Mouse (Mus musculus) MEL (cell line): Measurements from ENCODE around the gene Hmx2. TPM values are rescaled to one million over a fixed set of nuclear protein-coding genes. Genes with fewer than 3 reads are reported as not detected.

Source experiments
- DNase-seq: peaks from one replicate; pipeline ENCODE4 v3.0.0; 2011; ENCODE audit warnings: low read depth, low spot score
- H3K27ac ChIP-seq: 2 replicates; pipeline ENCODE4 v1.5.1; 2012; ENCODE audit warnings: low read depth, mild to moderate bottlenecking, control low read depth, low read length, moderate library complexity; ENCODE audit not compliant: control insufficient read depth
- H3K27me3 ChIP-seq, 2 experiments: fragments of 150-350 bp in 1 of 2; sonication (generic) in 1 of 2; 2 replicates each; pipeline ENCODE4 v1.6.1; 2012; ENCODE audit warnings: low read length in 2 of 2, mild to moderate bottlenecking in 2 of 2, improper control_type of control experiment in 1 of 2, moderate library complexity in 1 of 2; ENCODE audit not compliant: insufficient read depth in 2 of 2, control insufficient read depth in 1 of 2
- H3K36me3 ChIP-seq, 2 experiments: 2 replicates each; pipeline ENCODE4 v1.6.1; 2012 to 2014; ENCODE audit warnings: low read length in 2 of 2, improper control_type of control experiment in 1 of 2, inconsistent platforms in 1 of 2, mild to moderate bottlenecking in 1 of 2; ENCODE audit not compliant: insufficient read depth in 2 of 2, control insufficient read depth in 1 of 2
- H3K4me1 ChIP-seq, 2 experiments: fragments of 150-350 bp in 1 of 2; sonication (generic) in 1 of 2; 2 replicates each; pipeline ENCODE4 v1.6.1; 2012; ENCODE audit warnings: low read length in 2 of 2, improper control_type of control experiment in 1 of 2, mild to moderate bottlenecking in 1 of 2; ENCODE audit not compliant: insufficient read depth in 2 of 2, control insufficient read depth in 1 of 2
- H3K4me3 ChIP-seq, 2 experiments: fragments of 150-350 bp in 1 of 2; sonication (generic) in 1 of 2; 2 replicates each; pipeline ENCODE4 v1.5.1; 2012; ENCODE audit warnings: low read depth in 2 of 2, low read length in 2 of 2, mild to moderate bottlenecking in 2 of 2, moderate library complexity in 2 of 2, control low read depth in 1 of 2, improper control_type of control experiment in 1 of 2; ENCODE audit not compliant: control insufficient read depth in 1 of 2, insufficient read depth in 1 of 2
- H3K79me2 ChIP-seq: 2 replicates; pipeline ENCODE4 v1.6.1; 2012; ENCODE audit warnings: mild to moderate bottlenecking, low read length, moderate library complexity; ENCODE audit not compliant: control insufficient read depth, poor library complexity, insufficient read depth
- H3K9ac ChIP-seq: 2 replicates; pipeline ENCODE4 v1.6.1; 2012; ENCODE audit warnings: low read depth, mild to moderate bottlenecking, control low read depth, low read length, moderate library complexity; ENCODE audit not compliant: control insufficient read depth, poor library complexity, severe bottlenecking
- H3K9me3 ChIP-seq: fragments of 150-350 bp; sonication (generic); replicated peaks from 2 replicates; pipeline ENCODE4 v1.6.1; 2012; ENCODE audit warnings: mild to moderate bottlenecking, low read length, improper control_type of control experiment, moderate library complexity; ENCODE audit not compliant: insufficient read depth
- BHLHE40 ChIP-seq: IDR thresholded peaks from 2 replicates; pipeline ENCODE4 v1.6.1; 2012; ENCODE audit warnings: low read depth, mild to moderate bottlenecking, inconsistent platforms, low read length, improper control_type of control experiment, borderline replicate concordance
- CHD1 ChIP-seq: IDR thresholded peaks from 2 replicates; pipeline ENCODE4 v1.6.1; 2012; ENCODE audit warnings: low read depth, mild to moderate bottlenecking, inconsistent platforms, low read length, improper control_type of control experiment
- CHD2 ChIP-seq: IDR thresholded peaks from 2 replicates; pipeline ENCODE4 v1.6.1; 2011; ENCODE audit warnings: low read length, improper control_type of control experiment
- CTCF ChIP-seq, 3 experiments: IDR thresholded peaks in 2 of 3; conservative IDR thresholded peaks in 1 of 3; 2 replicates each; pipeline ENCODE4 v1.5.1; 2011 to 2012; ENCODE audit warnings: low read length in 3 of 3, low read depth in 2 of 3, mild to moderate bottlenecking in 2 of 3, improper control_type of control experiment in 1 of 3, inconsistent platforms in 1 of 3, mixed read lengths in 1 of 3, moderate library complexity in 1 of 3; ENCODE audit not compliant: control insufficient read depth in 1 of 3, insufficient read depth in 1 of 3, poor library complexity in 1 of 3, severe bottlenecking in 1 of 3
- ELF1 ChIP-seq: IDR thresholded peaks from 2 replicates; pipeline ENCODE4 v1.6.1; 2014; ENCODE audit warnings: low read depth, mild to moderate bottlenecking, inconsistent platforms, low read length, improper control_type of control experiment, moderate library complexity
- GABPA ChIP-seq: IDR thresholded peaks from 2 replicates; pipeline ENCODE4 v1.6.1; 2012; ENCODE audit warnings: low read depth, mild to moderate bottlenecking, inconsistent platforms, low read length, improper control_type of control experiment, moderate library complexity
- GATA1 ChIP-seq: IDR thresholded peaks from 2 replicates; pipeline ENCODE4 v1.6.1; 2011; ENCODE audit warnings: low read depth, low read length, improper control_type of control experiment
- HCFC1 ChIP-seq: IDR thresholded peaks from 2 replicates; pipeline ENCODE4 v1.6.1; 2012; ENCODE audit warnings: low read depth, mild to moderate bottlenecking, inconsistent platforms, low read length, improper control_type of control experiment, moderate library complexity
- JUND ChIP-seq: IDR thresholded peaks from 2 replicates; pipeline ENCODE4 v1.6.1; 2011; ENCODE audit warnings: low read depth, mild to moderate bottlenecking, improper control_type of control experiment, low read length
- KAT2A ChIP-seq: conservative IDR thresholded peaks from 2 replicates; pipeline ENCODE4 v1.6.1; 2012; ENCODE audit warnings: low read depth, low read length, improper control_type of control experiment, inconsistent platforms
- MAFK ChIP-seq: IDR thresholded peaks from 2 replicates; pipeline ENCODE4 v1.6.1; 2011; ENCODE audit warnings: low read depth, mild to moderate bottlenecking, low read length, improper control_type of control experiment, borderline replicate concordance
- MAX ChIP-seq: IDR thresholded peaks from 2 replicates; pipeline ENCODE4 v1.6.1; 2011; ENCODE audit warnings: low read length, improper control_type of control experiment
- MYB ChIP-seq: IDR thresholded peaks from 2 replicates; pipeline ENCODE4 v1.6.1; 2011; ENCODE audit warnings: mild to moderate bottlenecking, low read depth, low read length, improper control_type of control experiment
- NELFE ChIP-seq: IDR thresholded peaks from 2 replicates; pipeline ENCODE4 v1.6.1; 2011; ENCODE audit warnings: low read depth, low read length, improper control_type of control experiment
- NRF1 ChIP-seq: IDR thresholded peaks from 2 replicates; pipeline ENCODE4 v1.6.1; 2014; ENCODE audit warnings: low read depth, mild to moderate bottlenecking, inconsistent platforms, low read length, improper control_type of control experiment, moderate library complexity; ENCODE audit not compliant: poor library complexity, insufficient read depth, severe bottlenecking
- POLR2A ChIP-seq, 2 experiments: IDR thresholded peaks; 2 replicates each; pipeline ENCODE4 v1.6.1; 2011 to 2012; ENCODE audit warnings: low read length in 2 of 2, mild to moderate bottlenecking in 2 of 2, control low read depth in 1 of 2, improper control_type of control experiment in 1 of 2, low read depth in 1 of 2, moderate library complexity in 1 of 2; ENCODE audit not compliant: control insufficient read depth in 1 of 2, insufficient read depth in 1 of 2, poor library complexity in 1 of 2
- POLR2AphosphoS2 ChIP-seq: IDR thresholded peaks from 2 replicates; pipeline ENCODE4 v1.6.1; 2011; ENCODE audit warnings: low read length, improper control_type of control experiment
- POLR2AphosphoS5 ChIP-seq: IDR thresholded peaks from 2 replicates; pipeline ENCODE4 v1.6.1; 2012; ENCODE audit warnings: low read depth, borderline replicate concordance, mild to moderate bottlenecking, inconsistent platforms, low read length, moderate library complexity, mixed read lengths
- RCOR1 ChIP-seq: IDR thresholded peaks from 2 replicates; pipeline ENCODE4 v1.6.1; 2012; ENCODE audit warnings: low read depth, mild to moderate bottlenecking, inconsistent platforms, low read length, improper control_type of control experiment
- SIN3A ChIP-seq: IDR thresholded peaks from 2 replicates; pipeline ENCODE4 v1.6.1; 2012; ENCODE audit warnings: low read length, improper control_type of control experiment, inconsistent platforms
- SMC3 ChIP-seq: IDR thresholded peaks from 2 replicates; pipeline ENCODE4 v1.6.1; 2011; ENCODE audit warnings: low read depth, low read length, improper control_type of control experiment
- TAL1 ChIP-seq: IDR thresholded peaks from 2 replicates; pipeline ENCODE4 v1.6.1; 2012; ENCODE audit warnings: mild to moderate bottlenecking, inconsistent platforms, low read length, moderate library complexity, mixed read lengths
- TBP ChIP-seq: IDR thresholded peaks from 2 replicates; pipeline ENCODE4 v1.8.0; 2011; ENCODE audit warnings: low read depth, low read length, improper control_type of control experiment
- TCF12 ChIP-seq: IDR thresholded peaks from 2 replicates; pipeline ENCODE4 v1.6.1; 2014; ENCODE audit warnings: low read depth, mild to moderate bottlenecking, inconsistent platforms, low read length, improper control_type of control experiment, moderate library complexity
- UBTF ChIP-seq: IDR thresholded peaks from 2 replicates; pipeline ENCODE4 v1.6.1; 2012; ENCODE audit warnings: low read depth, mild to moderate bottlenecking, inconsistent platforms, low read length, improper control_type of control experiment, moderate library complexity, borderline replicate concordance; ENCODE audit not compliant: insufficient read depth
- USF1 ChIP-seq: IDR thresholded peaks from 2 replicates; pipeline ENCODE4 v1.6.1; 2014; ENCODE audit warnings: low read depth, mild to moderate bottlenecking, inconsistent platforms, low read length, improper control_type of control experiment, moderate library complexity
- USF2 ChIP-seq, 2 experiments: IDR thresholded peaks; 2 replicates each; pipeline ENCODE4 v1.6.1; 2011 to 2012; ENCODE audit warnings: improper control_type of control experiment in 2 of 2, low read length in 2 of 2, borderline replicate concordance in 1 of 2, inconsistent platforms in 1 of 2, low read depth in 1 of 2, mild to moderate bottlenecking in 1 of 2; ENCODE audit not compliant: insufficient read depth in 1 of 2
- ZC3H11A ChIP-seq: IDR thresholded peaks from 2 replicates; pipeline ENCODE4 v1.6.1; 2012; ENCODE audit warnings: low read depth, mild to moderate bottlenecking, inconsistent platforms, low read length, improper control_type of control experiment
- ZKSCAN1 ChIP-seq: IDR thresholded peaks from 2 replicates; pipeline ENCODE4 v1.6.1; 2012; ENCODE audit warnings: low read depth, mild to moderate bottlenecking, inconsistent platforms, low read length, improper control_type of control experiment, moderate library complexity
- polyA plus RNA-seq, 2 experiments: library from polyadenylated mRNA; stranded (reverse) in 1 of 2; unstranded in 1 of 2; fragments of >175 nt in 1 of 2; fragments of >200 nt in 1 of 2; gene quantifications; 2 replicates each; pipeline versions ENCODE4 v1.2.1 to v1.2.4; 2012; ENCODE audit warnings: low replicate concordance in 2 of 2, low read depth in 1 of 2; ENCODE audit not compliant: insufficient read length in 2 of 2, insufficient read depth in 1 of 2, missing spikeins in 1 of 2
- total RNA-seq: library from RNA; depleted of rRNA; stranded (reverse); fragments of 300-350 nt; gene quantifications from 2 replicates; pipeline ENCODE4 v1.2.3, GENCODE M21; 2012; rRNA removed

The Hmx2 gene
- total RNA-seq (1.9 and 2.9 TPM in 2 replicates), polyA plus RNA-seq (1 to 10 TPM in 1 of 2 experiments, not detected in 1; 6.4 TPM)

DNA sequence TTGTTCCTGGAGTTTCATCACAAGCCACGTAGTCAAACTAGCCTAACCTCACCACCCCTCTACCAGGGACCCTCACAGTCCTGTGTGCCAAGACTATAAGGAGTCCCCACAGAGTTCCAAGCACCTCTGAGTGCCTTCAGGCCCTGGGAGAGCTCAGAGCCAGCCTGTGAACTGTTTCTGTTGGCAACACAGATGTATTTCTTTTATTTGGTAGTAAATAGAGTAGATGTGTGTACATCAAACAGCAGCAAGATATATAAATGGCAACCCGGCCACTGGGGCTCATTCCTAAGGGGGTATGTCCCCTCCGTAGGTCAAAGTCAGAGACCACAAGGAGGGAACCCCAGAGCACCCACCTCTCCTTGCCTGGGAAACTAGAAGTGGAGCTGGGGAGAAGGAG, at the start of gene Hmx2:
Gene Hmx2 (plus strand): TSS at position 301 of the 400 bp plus-strand sequence.
- H3K4me3 ChIP-seq = no peak within 1 kb of the TSS
- no peaks in the 10 kb centered on the region for H3K36me3 ChIP-seq
- H3K4me1 ChIP-seq = peaks cover 0 to 3% of the 10 kb centered on the region in 2 experiments; a peak in 1 of 4 replicates
- H3K79me2 ChIP-seq = no peaks in the 10 kb centered on the region
- no peaks in the 10 kb centered on the region for H3K27me3 ChIP-seq
- H3K9me3 ChIP-seq = no peaks in the 10 kb centered on the region
- no peak within 1 kb of the TSS for H3K9ac ChIP-seq
- no peak for DNase-seq
- H3K27ac ChIP-seq = no peak within 1 kb of the TSS
- TF ChIP-seq TBP = no peak
- TF ChIP-seq KAT2A = no peak
- no peak for TF ChIP-seq HCFC1
- TF ChIP-seq CHD1 = no peak
- no peak for TF ChIP-seq JUND
- no peak for TF ChIP-seq SMC3
- no peak for TF ChIP-seq GATA1
- no peak for TF ChIP-seq CHD2
- no peak for TF ChIP-seq MAFK
- no peak for TF ChIP-seq TCF12
- no peak for TF ChIP-seq MAX
- no peak for TF ChIP-seq POLR2A (IDR thresholded peaks at IDR 0.05; ENCODE audit: control insufficient read depth in 1 of 2, insufficient read depth in 1 of 2, low read depth in 1 of 2, low read length in 2 of 2, poor library complexity in 1 of 2)
- no peak for TF ChIP-seq USF2 (IDR thresholded peaks at IDR 0.05; ENCODE audit: borderline replicate concordance in 1 of 2, insufficient read depth in 1 of 2, low read depth in 1 of 2, low read length in 2 of 2)
- TF ChIP-seq ZC3H11A = no peak
- no peak for TF ChIP-seq CTCF (IDR thresholded peaks at IDR 0.05 in 2 of 3, conservative IDR thresholded peaks at IDR 0.05 in 1 of 3; ENCODE audit: control insufficient read depth in 1 of 3, insufficient read depth in 1 of 3, low read depth in 2 of 3, low read length in 3 of 3, poor library complexity in 1 of 3, severe bottlenecking in 1 of 3)
- TF ChIP-seq MYB = no peak
- no peak for TF ChIP-seq POLR2AphosphoS2
- no peak for TF ChIP-seq USF1

DNA sequence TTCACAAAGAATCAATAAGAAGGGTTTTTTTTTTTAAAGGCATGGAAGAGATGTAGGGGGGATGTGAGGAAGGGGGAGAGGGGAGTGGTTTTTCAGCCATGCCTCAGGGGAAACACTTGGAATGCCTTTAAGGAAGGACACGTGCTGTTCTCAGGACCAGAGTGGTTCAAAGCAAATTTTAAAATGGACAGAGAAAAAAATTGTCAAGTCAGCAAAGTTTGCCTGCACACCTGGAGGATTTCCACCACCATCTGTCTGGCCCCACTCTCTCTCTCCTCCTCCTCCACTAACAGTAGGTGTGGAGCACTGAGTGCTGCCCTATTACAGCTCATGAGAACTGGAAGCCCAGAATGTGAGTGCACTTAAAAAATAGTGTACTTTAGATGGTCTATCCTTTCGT, 44.8 kb upstream of the Hmx2 start:
- H3K4me3 ChIP-seq = no peak overlapping the region
- no peak for DNase-seq
- H3K79me2 ChIP-seq = no peaks in the 10 kb centered on the region
- no peaks in the 10 kb centered on the region for H3K4me1 ChIP-seq
- no peak overlapping the region for H3K27ac ChIP-seq
- H3K36me3 ChIP-seq = no peaks in the 10 kb centered on the region
- no peaks in the 10 kb centered on the region for H3K27me3 ChIP-seq
- H3K9ac ChIP-seq = no peak overlapping the region
- no peaks in the 10 kb centered on the region for H3K9me3 ChIP-seq
- no peak for TF ChIP-seq NRF1
- TF ChIP-seq RCOR1 = no peak
- no peak for TF ChIP-seq SMC3
- no peak for TF ChIP-seq GABPA
- no peak for TF ChIP-seq TAL1
- TF ChIP-seq ZKSCAN1 = no peak
- no peak for TF ChIP-seq UBTF
- no peak for TF ChIP-seq POLR2A (IDR thresholded peaks at IDR 0.05; ENCODE audit: control insufficient read depth in 1 of 2, insufficient read depth in 1 of 2, low read depth in 1 of 2, low read length in 2 of 2, poor library complexity in 1 of 2)
- TF ChIP-seq KAT2A = no peak
- TF ChIP-seq POLR2AphosphoS5 = no peak
- no peak for TF ChIP-seq NELFE
- no peak for TF ChIP-seq USF1
- no peak for TF ChIP-seq MAX
- no peak for TF ChIP-seq ELF1
- TF ChIP-seq USF2 (IDR thresholded peaks at IDR 0.05; ENCODE audit: borderline replicate concordance in 1 of 2, insufficient read depth in 1 of 2, low read depth in 1 of 2, low read length in 2 of 2) = no peak
- no peak for TF ChIP-seq ZC3H11A
- no peak for TF ChIP-seq SIN3A
- TF ChIP-seq BHLHE40 = no peak
